In the genomic region with DNA sequence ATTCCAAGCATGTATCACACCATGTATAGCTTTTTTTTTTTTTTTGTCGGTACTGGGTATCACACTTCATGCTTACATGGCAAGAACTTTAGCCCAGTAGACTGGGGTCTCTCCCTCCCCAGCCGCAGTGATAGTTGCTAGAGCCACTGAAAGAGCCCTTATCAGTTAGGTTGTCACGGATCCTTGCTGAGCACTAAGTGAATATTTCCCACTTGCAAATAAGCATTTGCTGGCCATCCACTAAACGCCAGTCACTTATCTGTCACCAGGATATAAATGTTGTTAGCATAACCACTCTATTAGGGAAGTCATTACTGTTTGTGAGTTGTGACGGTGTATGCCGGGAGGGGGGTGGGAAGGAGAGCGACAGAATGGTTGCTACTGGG, we compare ENCODE assay signal across 8 mouse cellular contexts. TPM values are rescaled to one million over a fixed set of nuclear protein-coding genes. Genes with fewer than 3 reads are reported as not detected.
A peak's percentile ranks its signal among the peaks of the same experiment; 100 is the strongest.
DNase-seq lines count a peak whose midpoint lies in the region; ATAC-seq and TF ChIP-seq lines count a peak whose summit lies in the region.

No protein-coding gene starts in this region.

- intact Hi-C loops in heart, postnatal 14 days (cut with DNase I), result no loop called here

- peaks cover 12% of the 10 kb centered on the region for H3K27me3 ChIP-seq in Patski

- DNase-seq in heart, adult 11 months, result peak; percentile 86
- DNase-seq in heart, postnatal 14 days, result no peak
- no peak for DNase-seq in Patski (ENCODE audit: low read depth, low spot score)
- DNase-seq in liver, result peak; percentile 38
- no peak for DNase-seq in embryo, embryonic 10.5 days (ENCODE audit: low spot score)
- DNase-seq in right cerebral cortex, postnatal 14 days, result no peak

- in situ Hi-C loops in Patski (cut with MboI; ENCODE audit: low pct_unique_long_range_greater_than_20kb), result loop anchor here (25.0 kb wide), 1 partner anchor 922 kb away; the partner anchor contains the start of genes H2afj and Hist4h4

- CTCF ChIA-PET in Patski (lab: Charles Lee), result interaction anchor here (0.6 to 1.7 kb wide), 4 partner anchors 10 to 279 kb away, joined by 3 to 5 read pairs (median 4); no protein-coding TSS in a partner anchor

- no peak for TF ChIP-seq CTCF in Patski (IDR thresholded peaks at IDR 0.05)

- ATAC-seq in Patski, result peak; percentile 17
- ATAC-seq in granulocyte monocyte progenitor cell, adult 5-6 weeks (replicated peaks; ENCODE audit: poor library complexity, severe bottlenecking), result peak; percentile 52
- peak; percentile 27 for ATAC-seq in neutrophil, adult 5-6 weeks (ENCODE audit: extremely low read depth, insufficient number of reproducible peaks, low FRiP score, poor library complexity, severe bottlenecking)

- POLR2A ChIA-PET in Patski (lab: Charles Lee), result interaction anchor here (0.6 kb wide), 3 partner anchors 17 to 525 kb away, joined by 3 read pairs; no protein-coding TSS in a partner anchor

RNA-seq across cellular contexts. Expression of gene Strap, which starts 0.4 kb away (rescaled TPM):
- 10 to 100 TPM; 78.8 to 88.3 TPM for total RNA-seq in heart, postnatal 14 days (2021)
- polyA plus RNA-seq in Patski (2021), result 142 TPM
- total RNA-seq in granulocyte monocyte progenitor cell, adult 5-6 weeks (2014; fragmentation: Nextera tagmentation), result 116 and 121 TPM in 2 replicates
- total RNA-seq in granulocyte monocyte progenitor cell, adult 5-6 weeks (2017), result 155 and 171 TPM in 2 replicates
- total RNA-seq in neutrophil, adult 5-6 weeks (2017), result 54.7 and 55.4 TPM in 2 replicates

RNA-seq across cellular contexts. Expression of gene Dera, which starts 19.9 kb away (rescaled TPM):
- total RNA-seq in heart, postnatal 14 days (2021), result 10 to 100 TPM; 10.2 to 10.9 TPM
- 17.5 TPM for polyA plus RNA-seq in Patski (2021)
- total RNA-seq in granulocyte monocyte progenitor cell, adult 5-6 weeks (2014; fragmentation: Nextera tagmentation), result 46.0 and 48.5 TPM in 2 replicates
- total RNA-seq in granulocyte monocyte progenitor cell, adult 5-6 weeks (2017), result 113 and 143 TPM in 2 replicates
- total RNA-seq in neutrophil, adult 5-6 weeks (2017), result 20.4 and 26.4 TPM in 2 replicates

Comparison
In these comparisons a context has a peak if more than half of its experiments do, and no peak if none do; other contexts are left out.
1. DNase-seq: peak in heart, adult 11 months (single experiment) and liver (single experiment); none in heart, postnatal 14 days (0 of 2), Patski (single experiment), embryo, embryonic 10.5 days (single experiment) and right cerebral cortex, postnatal 14 days (single experiment).
2. Peak in every context shown above with its lines, with median percentiles within 50 percentile points of each other: ATAC-seq.